Mouse (Mus musculus): ENCODE results near the gene Lcn3.

GRCm38 (mm10) chr2:25754201-25754600 is 11.2 kb upstream of the Lcn3 start:
- TF ChIP-seq GATA1 (IDR thresholded peaks at IDR 0.05; ENCODE audit: low read length): no peak
- TF ChIP-seq TAL1 (IDR thresholded peaks at IDR 0.05; ENCODE audit: low read length): no peak

Data from erythroblast, embryonic 14.5 days (primary cell).